Mouse (Mus musculus) mammary gland, adult 2 months (tissue): ENCODE data around the gene Tfap2d. TPM values are rescaled to one million over a fixed set of nuclear protein-coding genes. Genes with fewer than 3 reads are reported as not detected.

Source experiments
- polyA plus RNA-seq: library from polyadenylated mRNA; depleted of rRNA; stranded (reverse); fragments of >200 nt; gene quantifications from 2 replicates; pipeline ENCODE4 v1.2.3, GENCODE M21; 2012; ENCODE audit warnings: low replicate concordance; rRNA removed

The Tfap2d gene
- polyA plus RNA-seq, result not detected in 2 replicates

GRCm38 (mm10) chr1:19102631-19103030 is at the start of gene Tfap2d:
TSS of gene Tfap2d (plus strand) at chr1:19103022.

GRCm38 (mm10) chr1:19208641-19209358 is 106.0 kb downstream of the Tfap2d start, which contains the start of gene Tfap2b:
TSS of gene Tfap2b (plus strand) at chr1:19208914.

Other genes with a start within 250 kb of the Tfap2d start
- gene Tfap2b, start 105.9 kb downstream of the Tfap2d start, polyA plus RNA-seq, result 17.4 and 38.6 TPM in 2 replicates